Mouse (Mus musculus): ENCODE results near the gene Dyrk1b.

- TF ChIP-seq CTCF (conservative IDR thresholded peaks at IDR 0.05; ENCODE audit: low read length) (no peak), NANOG (IDR thresholded peaks at IDR 0.05; ENCODE audit: borderline replicate concordance, low read length) (no peak)
These were observed 3.1 kb downstream of the Dyrk1b start for GRCm38 (mm10) chr7:28182320-28182719.

All from E14TG2a.4 (cell line).